Comparison of ENCODE assay signal across 18 mouse cellular contexts in genomic region chr12:106210959-106211358, GRCm38 (mm10).
"Had no signal": no experiment of that assay in that cellular context is flagged by ENCODE, and none has a peak within 500 bp of the region (broad histone marks: within the 10 kb centered on the region; RNA-seq: fewer than 3 reads in every experiment).

No protein-coding gene starts in this region.

- H3K9me3 ChIP-seq: liver, embryonic 12.5 days; midbrain, embryonic 12.5 days had no signal

- H3K4me2 ChIP-seq: liver, embryonic 12.5 days; lung, embryonic 14.5 days; midbrain, embryonic 12.5 days had no signal

- H3K36me3 ChIP-seq: liver, embryonic 12.5 days; midbrain, embryonic 12.5 days had no signal

- H3K27ac ChIP-seq: liver, embryonic 12.5 days; liver, embryonic 14.5 days; macrophage; midbrain, embryonic 12.5 days had no signal

- ATAC-seq: liver, embryonic 12.5 days; midbrain, embryonic 16.5 days had no signal

- H3K4me3 ChIP-seq: liver, embryonic 12.5 days; megakaryocyte, embryonic 14.5 days; midbrain, embryonic 12.5 days had no signal

- H3K27me3 ChIP-seq: liver, embryonic 12.5 days; megakaryocyte, embryonic 14.5 days; midbrain, embryonic 12.5 days had no signal

- H3K9ac ChIP-seq: liver, embryonic 12.5 days; liver, embryonic 14.5 days; lung, embryonic 14.5 days; midbrain, embryonic 12.5 days had no signal

- DNase-seq: lung, adult 18-20 months; lung, embryonic 14.5 days; lung, postnatal 10 days; lung, postnatal 36 days; retina, postnatal 1 day; right cerebral cortex, adult 18-20 months; right cerebral cortex, postnatal 25 days; right cerebral cortex, postnatal 4 days; spleen, adult 18-20 months; thymus, adult 18-20 months; thymus, postnatal 14 days; thymus, postnatal 36 days had no signal

- H3K4me1 ChIP-seq: liver, embryonic 12.5 days; megakaryocyte, embryonic 14.5 days; midbrain, embryonic 12.5 days had no signal
